Mouse (Mus musculus) olfactory bulb, adult 2 months (tissue): ENCODE measurements around the gene Kcnab3.

Experiments used
- CTCF ChIP-seq: fragments of 200-500 bp; IDR thresholded peaks from 2 replicates; pipeline ENCODE4 v1.5.1; 2012; ENCODE audit warnings: low read depth, mild to moderate bottlenecking, low read length, moderate library complexity; ENCODE audit not compliant: insufficient read depth
- POLR2A ChIP-seq: fragments of 200-500 bp; IDR thresholded peaks from 2 replicates; pipeline ENCODE4 v1.6.1; 2012; ENCODE audit warnings: mild to moderate bottlenecking, low read depth, low read length, moderate library complexity; ENCODE audit not compliant: insufficient read depth

GRCm38 (mm10) chr11:69368356-69369214 is 42.5 kb downstream of the Kcnab3 start:
- TF ChIP-seq CTCF (no peak), POLR2A (no peak)
